Mouse (Mus musculus) heart, adult 10 weeks (tissue): ENCODE measurements around the gene Phxr2. TPM values are rescaled to one million over a fixed set of nuclear protein-coding genes. Genes with fewer than 3 reads are reported as not detected.

ENCODE experiments used
- polyA plus RNA-seq: library from polyadenylated mRNA; stranded (reverse); fragments of 350-450 nt; fragmentation: Illumina TruSeq; extraction: RNeasy Lipid Tissue Mini Kit (QIAGEN cat#74804); gene quantifications from one replicate; pipeline ENCODE4 v1.2.3, GENCODE M21; 2014; ENCODE audit warnings: low read depth, low replicate concordance

Gene Phxr2
- not detected for polyA plus RNA-seq

DNA sequence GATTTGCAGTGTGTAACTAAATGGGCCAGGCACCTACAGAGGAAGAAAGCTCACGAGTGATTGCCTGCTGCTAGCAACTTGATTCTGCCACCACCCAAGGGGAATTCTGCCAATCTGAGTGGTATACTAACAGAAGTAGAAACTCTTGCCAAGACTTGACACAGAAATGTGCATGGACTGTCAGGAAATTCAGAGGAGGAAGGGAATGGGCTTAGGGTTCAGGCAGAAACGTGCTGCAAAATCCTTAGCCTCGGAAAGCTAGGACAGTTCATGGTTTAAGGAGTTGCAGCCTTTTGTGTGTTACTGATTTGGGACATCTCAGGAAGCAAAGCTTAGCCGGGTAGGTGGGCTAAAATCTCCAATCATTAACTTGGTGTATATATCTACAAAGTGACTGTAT lies at the start of gene Phxr2:
Gene Phxr2, minus strand, starts transcription at position 101 of the 400 bp plus-strand sequence.

GRCm38 (mm10) chr10:99107964-99108363 lies 18.2 kb downstream of the Phxr2 start, which contains the start of gene Galnt4:
Gene Galnt4 (plus strand): TSS chr10:99108159.

DNA sequence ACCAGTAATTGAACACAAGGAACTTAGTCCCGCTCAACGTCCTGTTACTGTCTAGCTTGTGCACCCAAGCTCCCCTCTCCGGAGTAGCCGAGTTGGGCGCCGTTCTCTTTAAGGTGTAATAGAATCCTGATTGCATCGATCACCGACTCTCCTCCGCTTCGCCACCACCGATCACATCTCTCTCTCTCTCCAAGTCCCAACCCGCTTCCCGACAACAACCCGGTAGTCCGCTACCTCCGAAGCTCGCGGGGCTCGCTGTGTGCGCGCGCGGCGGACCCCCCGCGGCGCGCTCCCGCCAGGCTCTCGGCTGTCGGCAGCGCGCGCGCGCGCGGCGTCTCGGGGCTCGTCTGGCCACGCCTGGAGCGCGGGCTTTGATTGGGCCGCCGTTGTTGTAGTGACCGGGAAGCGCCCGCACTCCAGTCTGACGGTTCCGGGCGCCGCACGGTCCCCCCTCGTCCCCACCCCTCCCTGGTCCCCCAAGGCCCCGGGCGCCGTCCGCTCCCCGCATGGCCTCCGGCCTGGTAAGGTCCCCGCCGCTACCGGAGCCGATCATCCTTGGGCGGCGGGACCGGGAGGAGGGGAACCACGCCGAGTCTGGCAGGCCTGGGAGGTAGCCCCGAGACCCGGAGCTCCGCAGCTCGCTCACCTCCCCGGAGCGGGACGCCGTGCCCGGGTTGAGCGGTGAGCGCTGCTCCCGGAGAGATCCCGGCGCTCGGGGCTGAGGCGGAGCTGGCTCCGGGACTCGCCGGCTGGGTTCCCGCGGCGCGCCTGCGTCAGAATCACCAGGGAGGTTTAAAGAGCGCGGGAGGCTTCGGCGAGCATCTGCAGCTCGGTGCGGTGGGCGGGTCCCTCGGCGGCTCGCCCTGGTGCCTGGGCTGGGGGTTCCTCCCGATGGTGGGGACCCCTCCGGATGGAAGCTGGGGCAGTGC lies 19.2 kb downstream of the Phxr2 start, which contains the start of gene Poc1b:
Gene Poc1b, plus strand, starts transcription at position 334 of the 929 bp plus-strand sequence.

Other genes starting within 250 kb of the Phxr2 start
- 39.7 TPM for gene Atp2b1, start 211.9 kb downstream of the Phxr2 start, polyA plus RNA-seq
- 6.0 TPM for gene Poc1b, start 19.3 kb downstream of the Phxr2 start, polyA plus RNA-seq
- 3.2 TPM for gene Galnt4, start 18.2 kb downstream of the Phxr2 start, polyA plus RNA-seq
- 14.5 TPM for gene Dusp6, start 136.9 kb upstream of the Phxr2 start, polyA plus RNA-seq